Mouse (Mus musculus) small intestine, adult 2 months (tissue): ENCODE measurements around the gene Cyyr1.

Experiments
- CTCF ChIP-seq: fragments of 200-500 bp; IDR thresholded peaks from 2 replicates; pipeline ENCODE4 v1.5.1; 2012; ENCODE audit warnings: low read depth, mild to moderate bottlenecking, control low read depth, inconsistent platforms, low read length, moderate library complexity, mixed read lengths; ENCODE audit not compliant: insufficient replicate concordance, insufficient read length; ENCODE audit errors: extremely low read depth
- POLR2A ChIP-seq: fragments of 200-500 bp; IDR thresholded peaks from 2 replicates; pipeline ENCODE4 v1.6.1; 2012; ENCODE audit warnings: low read depth, mild to moderate bottlenecking, control low read depth, inconsistent platforms, low read length, moderate library complexity

DNA sequence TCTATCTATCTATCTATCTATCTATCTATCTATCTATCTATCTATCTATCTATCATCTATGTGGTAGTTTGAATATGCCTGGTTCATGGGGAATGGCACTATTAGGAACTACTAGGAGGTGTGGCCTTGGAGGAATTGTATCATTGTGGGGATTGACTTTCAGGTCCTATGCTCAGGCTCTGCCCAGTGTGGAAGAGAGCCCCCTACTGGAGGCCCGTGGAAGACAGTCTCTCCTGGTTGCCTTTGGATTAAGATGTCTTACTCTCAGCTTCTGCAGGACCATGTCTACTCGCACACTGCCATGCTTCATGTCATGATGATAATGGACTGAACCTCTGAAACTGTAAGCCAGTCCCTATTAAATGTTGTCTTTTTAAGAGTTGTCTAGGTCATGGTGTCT, 117.8 kb downstream of the Cyyr1 start:
- peak; percentile 34; the same call in 1 of the 2 replicates for TF ChIP-seq CTCF
- no peak for TF ChIP-seq POLR2A
